Mouse (Mus musculus): Measurements from ENCODE around the gene Shisa3. TPM values are rescaled to one million over a fixed set of nuclear protein-coding genes. Genes with fewer than 3 reads are reported as not detected.
A peak's percentile ranks its signal among the peaks of the same experiment; 100 is the strongest.

The Shisa3 gene
- polyA plus RNA-seq, 1 experiment from 2014 or later, result 5.5 TPM

- no peaks in the 10 kb centered on the region for H3K9me3 ChIP-seq (ENCODE audit: low read depth, low read length)
- no peak for TF ChIP-seq CTCF (IDR thresholded peaks at IDR 0.05; ENCODE audit: low read depth)
- no peaks in the 10 kb centered on the region for H3K4me1 ChIP-seq (ENCODE audit: insufficient read depth)
- 41% methylated on average over 20 of the region's 20 CpGs for whole genome bisulfite sequencing
- H3K36me3 ChIP-seq (ENCODE audit: insufficient read depth), result no peaks in the 10 kb centered on the region
- H3K27ac ChIP-seq (ENCODE audit: low read depth), result no peak overlapping the region
- no peaks in the 10 kb centered on the region for H3K27me3 ChIP-seq (ENCODE audit: insufficient read depth, low read length)
- ATAC-seq (ENCODE audit: insufficient read depth) (no peak), DNase-seq (peak; percentile 41)
- no peak overlapping the region for H3K9ac ChIP-seq
- H3K4me2 ChIP-seq, result no peak overlapping the region
- H3K4me3 ChIP-seq (ENCODE audit: low read depth, low read length), result no peak overlapping the region
These were observed 39.3 kb downstream of the Shisa3 start for GRCm38 (mm10) chr5:67646756-67647529.

GRCm38 (mm10) chr5:67647568-67647967 lies 39.9 kb downstream of the Shisa3 start:
- 75% methylated on average over 21 of the region's 21 CpGs for WGBS

GRCm38 (mm10) chr5:67649156-67649555 lies 41.5 kb downstream of the Shisa3 start:
- Histone ChIP-seq H3K4me1 (ENCODE audit: insufficient read depth) (no peaks in the 10 kb centered on the region), H3K27me3 (ENCODE audit: insufficient read depth, low read length) (no peaks in the 10 kb centered on the region), H3K27ac (ENCODE audit: low read depth) (no peak overlapping the region), H3K36me3 (ENCODE audit: insufficient read depth) (no peaks in the 10 kb centered on the region), H3K4me2 (no peak overlapping the region), H3K9me3 (ENCODE audit: low read depth, low read length) (no peaks in the 10 kb centered on the region), H3K9ac (no peak overlapping the region), H3K4me3 (ENCODE audit: low read depth, low read length) (no peak overlapping the region)
- no peak for ATAC-seq (ENCODE audit: insufficient read depth)
- no peak for TF ChIP-seq CTCF (IDR thresholded peaks at IDR 0.05; ENCODE audit: low read depth)
- 87% methylated on average over 4 of the region's 4 CpGs for WGBS
- no peak for DNase-seq

More at GRCm38 (mm10) chr5:67647568-67647967, 39.9 kb downstream of the Shisa3 start:
- ATAC-seq (ENCODE audit: insufficient read depth) (peak; percentile 26; the same call in 1 of the 2 replicates), DNase-seq (peak; percentile 54)
- no peaks in the 10 kb centered on the region for H3K36me3 ChIP-seq (ENCODE audit: insufficient read depth)
- no peaks in the 10 kb centered on the region for H3K9me3 ChIP-seq (ENCODE audit: low read depth, low read length)
- no peak overlapping the region for H3K27ac ChIP-seq (ENCODE audit: low read depth)
- no peaks in the 10 kb centered on the region for H3K4me1 ChIP-seq (ENCODE audit: insufficient read depth)
- H3K4me3 ChIP-seq (ENCODE audit: low read depth, low read length), result no peak overlapping the region
- H3K27me3 ChIP-seq (ENCODE audit: insufficient read depth, low read length), result no peaks in the 10 kb centered on the region
- no peak overlapping the region for H3K4me2 ChIP-seq
- peak; percentile 60 for TF ChIP-seq CTCF (IDR thresholded peaks at IDR 0.05; ENCODE audit: low read depth)
- H3K9ac ChIP-seq, result no peak overlapping the region

- 87% methylated on average over 5 of the region's 5 CpGs for WGBS
- TF ChIP-seq CTCF (IDR thresholded peaks at IDR 0.05; ENCODE audit: low read depth), result no peak
These were observed 42.3 kb downstream of the Shisa3 start for GRCm38 (mm10) chr5:67650021-67650420.

GRCm38 (mm10) chr5:67652468-67652867 lies 44.8 kb downstream of the Shisa3 start:
- peaks cover 4% of the 10 kb centered on the region; the same call in 1 of the 2 replicates for H3K36me3 ChIP-seq (ENCODE audit: insufficient read depth)
- H3K4me1 ChIP-seq (ENCODE audit: insufficient read depth), result no peaks in the 10 kb centered on the region
- no peaks in the 10 kb centered on the region for H3K27me3 ChIP-seq (ENCODE audit: insufficient read depth, low read length)
- no peaks in the 10 kb centered on the region for H3K9me3 ChIP-seq (ENCODE audit: low read depth, low read length)
- DNase-seq, result peak; percentile 92
- H3K4me3 ChIP-seq (ENCODE audit: low read depth, low read length), result no peak overlapping the region
- peak; percentile 77 for ATAC-seq (ENCODE audit: insufficient read depth)
- H3K27ac ChIP-seq (ENCODE audit: low read depth), result peak overlapping the region; percentile 67; the same call in 1 of the 2 replicates
- no peak overlapping the region for H3K4me2 ChIP-seq
- no peak for TF ChIP-seq CTCF (IDR thresholded peaks at IDR 0.05; ENCODE audit: low read depth)
- WGBS, result 46% methylated on average over 4 of the region's 4 CpGs
- no peak overlapping the region for H3K9ac ChIP-seq

More at GRCm38 (mm10) chr5:67650021-67650420, 42.3 kb downstream of the Shisa3 start:
- no peak overlapping the region for H3K4me3 ChIP-seq (ENCODE audit: low read depth, low read length)
- H3K36me3 ChIP-seq (ENCODE audit: insufficient read depth), result peaks cover 4% of the 10 kb centered on the region; the same call in 1 of the 2 replicates
- H3K4me2 ChIP-seq, result no peak overlapping the region
- no peak overlapping the region for H3K27ac ChIP-seq (ENCODE audit: low read depth)
- no peaks in the 10 kb centered on the region for H3K9me3 ChIP-seq (ENCODE audit: low read depth, low read length)
- no peaks in the 10 kb centered on the region for H3K4me1 ChIP-seq (ENCODE audit: insufficient read depth)
- DNase-seq (no peak), ATAC-seq (ENCODE audit: insufficient read depth) (no peak)
- H3K9ac ChIP-seq, result no peak overlapping the region
- no peaks in the 10 kb centered on the region for H3K27me3 ChIP-seq (ENCODE audit: insufficient read depth, low read length)

- Histone ChIP-seq H3K27me3 (ENCODE audit: insufficient read depth, low read length) (no peaks in the 10 kb centered on the region), H3K9ac (no peak overlapping the region), H3K4me2 (no peak overlapping the region), H3K4me3 (ENCODE audit: low read depth, low read length) (no peak overlapping the region), H3K4me1 (ENCODE audit: insufficient read depth) (no peaks in the 10 kb centered on the region), H3K27ac (ENCODE audit: low read depth) (no peak overlapping the region), H3K36me3 (ENCODE audit: insufficient read depth) (peaks cover 4% of the 10 kb centered on the region; the same call in 1 of the 2 replicates), H3K9me3 (ENCODE audit: low read depth, low read length) (no peaks in the 10 kb centered on the region)
- no peak for DNase-seq
- WGBS, result 86% methylated on average over 3 of the region's 3 CpGs
- no peak for ATAC-seq (ENCODE audit: insufficient read depth)
- TF ChIP-seq CTCF (IDR thresholded peaks at IDR 0.05; ENCODE audit: low read depth), result no peak
These were observed 45.9 kb downstream of the Shisa3 start for GRCm38 (mm10) chr5:67653543-67653942.

- Histone ChIP-seq H3K4me2 (no peak overlapping the region), H3K4me3 (ENCODE audit: low read depth, low read length) (no peak overlapping the region), H3K27me3 (ENCODE audit: insufficient read depth, low read length) (no peaks in the 10 kb centered on the region), H3K27ac (ENCODE audit: low read depth) (no peak overlapping the region), H3K9me3 (ENCODE audit: low read depth, low read length) (no peaks in the 10 kb centered on the region), H3K9ac (no peak overlapping the region), H3K4me1 (ENCODE audit: insufficient read depth) (no peaks in the 10 kb centered on the region), H3K36me3 (ENCODE audit: insufficient read depth) (peaks cover 5% of the 10 kb centered on the region; the same call in 1 of the 2 replicates)
- DNase-seq, result peak; percentile 18
- 83% methylated on average over 5 of the region's 5 CpGs for WGBS
- no peak for ATAC-seq (ENCODE audit: insufficient read depth)
- no peak for TF ChIP-seq CTCF (IDR thresholded peaks at IDR 0.05; ENCODE audit: low read depth)
These were observed 46.9 kb downstream of the Shisa3 start for GRCm38 (mm10) chr5:67654572-67654971.

All from lung, embryonic 14.5 days (tissue).